Mouse (Mus musculus): ENCODE measurements around the gene Mindy4b-ps. TPM values are rescaled to one million over a fixed set of nuclear protein-coding genes. Genes with fewer than 3 reads are reported as not detected.
"Not testable (repeated sequence)": the region's sequence is repeated elsewhere in the genome, so short reads cannot be mapped to it uniquely, and the experiment has no call there.

The Mindy4b-ps gene
- polyA plus RNA-seq (2016; fragmentation: Nextera tagmentation; extraction: Ambion mirVana): not detected in 2 replicates

- H3K27me3 ChIP-seq (replicated peaks; ENCODE audit: low read depth, poor library complexity, severe bottlenecking): 0 out of 2 replicates have a peak, but pooled peaks cover 10% of the 10 kb centered on the region
- H3K9me3 ChIP-seq: no peaks in the 10 kb centered on the region
- H3K36me3 ChIP-seq (replicated peaks): no peaks in the 10 kb centered on the region
- DNase-seq (ENCODE audit: low spot score): no peak
- no peak within 1 kb of the TSS for H3K4me3 ChIP-seq
- H3K27ac ChIP-seq (replicated peaks): no peak within 1 kb of the TSS
- H3K4me1 ChIP-seq: peaks cover 6% of the 10 kb centered on the region; the same call in 1 of the 2 replicates
- WGBS: 63% methylated on average over 4 of the region's 4 CpGs
Measured at GRCm38 (mm10) chr3:58822211-58822610, at the start of gene Mindy4b-ps. Gene Mindy4b-ps, minus strand, starts transcription at chr3:58822311.

- H3K27me3 ChIP-seq (replicated peaks; ENCODE audit: low read depth, poor library complexity, severe bottlenecking); H3K27ac ChIP-seq (replicated peaks); H3K4me1 ChIP-seq; DNase-seq (ENCODE audit: low spot score); H3K4me3 ChIP-seq; H3K36me3 ChIP-seq (replicated peaks); H3K9me3 ChIP-seq: not testable (repeated sequence)
- WGBS: 80% methylated on average over 2 of the region's 2 CpGs
Measured at GRCm38 (mm10) chr3:58871882-58872281, 49.8 kb upstream of the Mindy4b-ps start.

GRCm38 (mm10) chr3:58865690-58866089, 43.6 kb upstream of the Mindy4b-ps start:
- DNase-seq (ENCODE audit: low spot score): no peak
- Histone ChIP-seq H3K9me3 (no peaks in the 10 kb centered on the region), H3K4me1 (no peaks in the 10 kb centered on the region), H3K4me3 (no peak overlapping the region), H3K27me3 (replicated peaks; ENCODE audit: low read depth, poor library complexity, severe bottlenecking) (no peaks in the 10 kb centered on the region), H3K27ac (replicated peaks) (no peak overlapping the region), H3K36me3 (replicated peaks) (no peaks in the 10 kb centered on the region)
- 78% methylated on average over 7 of the region's 7 CpGs for WGBS

- WGBS: 78% methylated on average over 2 of the region's 2 CpGs
- Histone ChIP-seq H3K36me3 (replicated peaks) (no peaks in the 10 kb centered on the region), H3K4me3 (no peak overlapping the region), H3K27me3 (replicated peaks; ENCODE audit: low read depth, poor library complexity, severe bottlenecking) (no peaks in the 10 kb centered on the region), H3K9me3 (no peaks in the 10 kb centered on the region), H3K4me1 (no peaks in the 10 kb centered on the region), H3K27ac (replicated peaks) (no peak overlapping the region)
- no peak for DNase-seq (ENCODE audit: low spot score)
Measured at GRCm38 (mm10) chr3:58862976-58863375, 40.9 kb upstream of the Mindy4b-ps start.

- peak; percentile 35 for DNase-seq (ENCODE audit: low spot score)
- H3K4me1 ChIP-seq: no peaks in the 10 kb centered on the region
- no peaks in the 10 kb centered on the region for H3K9me3 ChIP-seq
- H3K27ac ChIP-seq (replicated peaks): no peak overlapping the region
- H3K36me3 ChIP-seq (replicated peaks): no peaks in the 10 kb centered on the region
- 58% methylated on average over 1 of the region's 1 CpGs for WGBS
- no peaks in the 10 kb centered on the region for H3K27me3 ChIP-seq (replicated peaks; ENCODE audit: low read depth, poor library complexity, severe bottlenecking)
- no peak overlapping the region for H3K4me3 ChIP-seq
Measured at GRCm38 (mm10) chr3:58843415-58843814, 21.3 kb upstream of the Mindy4b-ps start.

- H3K27me3 ChIP-seq (replicated peaks; ENCODE audit: low read depth, poor library complexity, severe bottlenecking): peaks cover 18% of the 10 kb centered on the region; the same call in 1 of the 2 replicates
- 86% methylated on average over 5 of the region's 5 CpGs for WGBS
Measured at GRCm38 (mm10) chr3:58833442-58834160, 11.5 kb upstream of the Mindy4b-ps start.

GRCm38 (mm10) chr3:58832888-58833287, 10.8 kb upstream of the Mindy4b-ps start:
- WGBS: 91% methylated on average over 2 of the region's 2 CpGs
- Histone ChIP-seq H3K27ac (replicated peaks) (no peak overlapping the region), H3K4me1 (no peaks in the 10 kb centered on the region), H3K36me3 (replicated peaks) (no peaks in the 10 kb centered on the region), H3K27me3 (replicated peaks; ENCODE audit: low read depth, poor library complexity, severe bottlenecking) (peaks cover 25% of the 10 kb centered on the region; the same call in 1 of the 2 replicates), H3K4me3 (no peak overlapping the region), H3K9me3 (no peaks in the 10 kb centered on the region)
- no peak for DNase-seq (ENCODE audit: low spot score)

More at GRCm38 (mm10) chr3:58833442-58834160, 11.5 kb upstream of the Mindy4b-ps start:
- Histone ChIP-seq H3K4me1 (no peaks in the 10 kb centered on the region), H3K9me3 (no peaks in the 10 kb centered on the region), H3K4me3 (no peak overlapping the region), H3K27ac (replicated peaks) (no peak overlapping the region), H3K36me3 (replicated peaks) (no peaks in the 10 kb centered on the region)
- DNase-seq (ENCODE audit: low spot score): no peak

GRCm38 (mm10) chr3:58831586-58831985, 9.5 kb upstream of the Mindy4b-ps start:
- WGBS: 74% methylated on average over 5 of the region's 5 CpGs
- peaks cover 28% of the 10 kb centered on the region; the same call in 1 of the 2 replicates for H3K27me3 ChIP-seq (replicated peaks; ENCODE audit: low read depth, poor library complexity, severe bottlenecking)

GRCm38 (mm10) chr3:58829926-58830325, 7.8 kb upstream of the Mindy4b-ps start:
- no peak overlapping the region for H3K27ac ChIP-seq (replicated peaks)
- H3K4me1 ChIP-seq: peaks cover 4% of the 10 kb centered on the region; the same call in 1 of the 2 replicates
- no peak overlapping the region for H3K4me3 ChIP-seq
- 92% methylated on average over 1 of the region's 1 CpGs for WGBS
- DNase-seq (ENCODE audit: low spot score): no peak
- no peaks in the 10 kb centered on the region for H3K36me3 ChIP-seq (replicated peaks)
- no peaks in the 10 kb centered on the region for H3K9me3 ChIP-seq
- H3K27me3 ChIP-seq (replicated peaks; ENCODE audit: low read depth, poor library complexity, severe bottlenecking): peaks cover 28% of the 10 kb centered on the region; the same call in 1 of the 2 replicates

More at GRCm38 (mm10) chr3:58831586-58831985, 9.5 kb upstream of the Mindy4b-ps start:
- Histone ChIP-seq H3K9me3 (no peaks in the 10 kb centered on the region), H3K36me3 (replicated peaks) (no peaks in the 10 kb centered on the region), H3K27ac (replicated peaks) (no peak overlapping the region), H3K4me1 (no peaks in the 10 kb centered on the region), H3K4me3 (no peak overlapping the region)
- DNase-seq (ENCODE audit: low spot score): no peak

- Histone ChIP-seq H3K4me3 (no peak overlapping the region), H3K36me3 (replicated peaks) (no peaks in the 10 kb centered on the region), H3K27ac (replicated peaks) (no peak overlapping the region), H3K9me3 (no peaks in the 10 kb centered on the region), H3K4me1 (peaks cover 4% of the 10 kb centered on the region; the same call in 1 of the 2 replicates), H3K27me3 (replicated peaks; ENCODE audit: low read depth, poor library complexity, severe bottlenecking) (peaks cover 28% of the 10 kb centered on the region; the same call in 1 of the 2 replicates)
- DNase-seq (ENCODE audit: low spot score): no peak
- WGBS: 88% methylated on average over 14 of the region's 14 CpGs
Measured at GRCm38 (mm10) chr3:58828366-58829153, 6.4 kb upstream of the Mindy4b-ps start.

- DNase-seq (ENCODE audit: low spot score): peak; percentile 14
- no peak overlapping the region for H3K27ac ChIP-seq (replicated peaks)
- H3K36me3 ChIP-seq (replicated peaks): no peaks in the 10 kb centered on the region
- H3K4me3 ChIP-seq: no peak overlapping the region
- 12% methylated on average over 4 of the region's 4 CpGs for WGBS
- H3K4me1 ChIP-seq: peaks cover 4% of the 10 kb centered on the region; the same call in 1 of the 2 replicates
- H3K9me3 ChIP-seq: no peaks in the 10 kb centered on the region
- peaks cover 27% of the 10 kb centered on the region; the same call in 1 of the 2 replicates for H3K27me3 ChIP-seq (replicated peaks; ENCODE audit: low read depth, poor library complexity, severe bottlenecking)
Measured at GRCm38 (mm10) chr3:58826266-58826665, 4.2 kb upstream of the Mindy4b-ps start.

GRCm38 (mm10) chr3:58817337-58817736, 4.8 kb downstream of the Mindy4b-ps start:
- no peak overlapping the region for H3K27ac ChIP-seq (replicated peaks)
- H3K9me3 ChIP-seq: no peaks in the 10 kb centered on the region
- H3K4me3 ChIP-seq: no peak overlapping the region
- H3K27me3 ChIP-seq (replicated peaks; ENCODE audit: low read depth, poor library complexity, severe bottlenecking): 0 out of 2 replicates have a peak, but pooled peaks cover 10% of the 10 kb centered on the region
- WGBS: 34% methylated on average over 6 of the region's 6 CpGs
- H3K4me1 ChIP-seq: 0 out of 2 replicates have a peak, but pooled peaks cover 4% of the 10 kb centered on the region
- no peaks in the 10 kb centered on the region for H3K36me3 ChIP-seq (replicated peaks)
- DNase-seq (ENCODE audit: low spot score): no peak

Measured in embryonic facial prominence, embryonic 10.5 days (tissue).